Mouse (Mus musculus) limb, embryonic 15.5 days (tissue): ENCODE measurements at regions not wholly inside any gene's neighbourhood (a gene's known extent, or its start where the extent isn't known, plus 50 kb on each side); places are given as distances from the start of the nearest gene placed in this dataset.

ENCODE experiments used
- ATAC-seq: fragments of 200-750 bp; cut with Nextera tagmentation; 2 replicates; pipeline ENCODE4 v1.8.0; 2017; ENCODE audit warnings: low read depth, moderate TSS enrichment; ENCODE audit not compliant: insufficient number of reproducible peaks, low FRiP score, low TSS enrichment
- H3K27ac ChIP-seq: fragments of 300-500 bp; sonication (generic); 2 replicates; pipeline ENCODE4 v1.5.1; 2015; ENCODE audit warnings: moderate library complexity, mild to moderate bottlenecking, inconsistent platforms
- H3K27me3 ChIP-seq: fragments of 300-500 bp; sonication (generic); 2 replicates; pipeline ENCODE4 v1.6.1; 2015; ENCODE audit warnings: inconsistent platforms
- H3K36me3 ChIP-seq: fragments of 300-500 bp; sonication (generic); 2 replicates; pipeline ENCODE4 v1.6.1; 2015; ENCODE audit warnings: inconsistent platforms
- H3K4me1 ChIP-seq: fragments of 300-500 bp; sonication (generic); 2 replicates; pipeline ENCODE4 v1.6.1; 2015; ENCODE audit warnings: inconsistent platforms
- H3K4me2 ChIP-seq: fragments of 300-500 bp; sonication (generic); 2 replicates; pipeline ENCODE4 v1.6.1; 2015; ENCODE audit warnings: mild to moderate bottlenecking, inconsistent platforms
- H3K4me3 ChIP-seq: fragments of 300-500 bp; sonication (generic); 2 replicates; pipeline ENCODE4 v1.5.1; 2015; ENCODE audit warnings: mild to moderate bottlenecking, inconsistent platforms
- H3K9ac ChIP-seq: fragments of 300-500 bp; sonication (generic); 2 replicates; pipeline ENCODE4 v1.6.1; 2015; ENCODE audit warnings: inconsistent platforms
- H3K9me3 ChIP-seq: fragments of 300-500 bp; sonication (generic); 2 replicates; pipeline ENCODE4 v1.6.1; 2016; ENCODE audit warnings: inconsistent platforms
- WGBS: fragments of 180-500 bp; shearing (Covaris S2); methylation state at CpG from one replicate; pipeline ENCODE4 v1.1.7; 2015; 5-methylcytosine and 5-hydroxymethylcytosine counted together

GRCm38 (mm10) chr10:42131798-42132197 lies 113.6 kb upstream of the Armc2 start:
- no peak overlapping the region for H3K4me2 ChIP-seq
- no peak for ATAC-seq
- no peaks in the 10 kb centered on the region for H3K9me3 ChIP-seq
- H3K4me1 ChIP-seq, result peaks cover 3% of the 10 kb centered on the region; the same call in 1 of the 2 replicates
- no peak overlapping the region for H3K4me3 ChIP-seq
- no peak overlapping the region for H3K27ac ChIP-seq
- no peak overlapping the region for H3K9ac ChIP-seq
- WGBS, result 95% methylated on average over 6 of the region's 6 CpGs
- H3K36me3 ChIP-seq, result no peaks in the 10 kb centered on the region
- H3K27me3 ChIP-seq, result no peaks in the 10 kb centered on the region

DNA sequence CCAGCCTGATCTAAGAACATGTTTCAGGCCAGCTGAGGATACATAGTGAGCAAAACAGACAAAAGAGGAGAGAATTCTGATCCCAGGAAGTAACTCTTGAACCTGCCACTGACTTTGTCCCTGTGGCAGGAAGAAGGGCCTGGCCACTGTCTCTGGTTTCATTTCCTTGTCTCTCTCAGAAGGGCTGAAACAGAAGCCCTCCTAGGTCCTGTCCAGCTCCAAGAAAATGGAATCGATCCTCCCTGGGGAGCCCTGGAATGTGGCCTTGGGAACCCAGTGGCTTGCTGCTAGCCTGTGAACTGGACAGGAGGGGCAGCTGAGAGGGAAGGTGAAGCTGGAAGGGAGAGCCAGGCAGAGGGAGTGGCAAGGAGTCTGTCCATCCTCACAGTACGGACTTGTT lies 113.1 kb upstream of the Armc2 start:
- Histone ChIP-seq H3K4me1 (peaks cover 3% of the 10 kb centered on the region; the same call in 1 of the 2 replicates), H3K9ac (no peak overlapping the region), H3K9me3 (no peaks in the 10 kb centered on the region), H3K4me3 (no peak overlapping the region), H3K36me3 (no peaks in the 10 kb centered on the region), H3K27me3 (no peaks in the 10 kb centered on the region), H3K4me2 (no peak overlapping the region), H3K27ac (no peak overlapping the region)
- ATAC-seq, result no peak
- 61% methylated on average over 2 of the region's 2 CpGs for WGBS

- Histone ChIP-seq H3K4me1 (peaks cover 9% of the 10 kb centered on the region), H3K9ac (no peak overlapping the region), H3K27me3 (no peaks in the 10 kb centered on the region), H3K9me3 (no peaks in the 10 kb centered on the region), H3K36me3 (no peaks in the 10 kb centered on the region), H3K4me3 (no peak overlapping the region), H3K27ac (no peak overlapping the region; the same call in 1 of the 2 replicates), H3K4me2 (no peak overlapping the region)
- ATAC-seq, result no peak
- 69% methylated on average over 14 of the region's 14 CpGs for WGBS
These were observed 109.7 kb upstream of the Armc2 start for GRCm38 (mm10) chr10:42127865-42128419.

GRCm38 (mm10) chr10:42126816-42127215 lies 108.6 kb upstream of the Armc2 start:
- Histone ChIP-seq H3K9ac (no peak overlapping the region), H3K4me2 (no peak overlapping the region), H3K36me3 (no peaks in the 10 kb centered on the region), H3K4me1 (peaks cover 18% of the 10 kb centered on the region), H3K27me3 (no peaks in the 10 kb centered on the region), H3K9me3 (no peaks in the 10 kb centered on the region), H3K27ac (no peak overlapping the region), H3K4me3 (no peak overlapping the region)
- no peak for ATAC-seq
- WGBS, result 90% methylated on average over 1 of the region's 1 CpGs

DNA sequence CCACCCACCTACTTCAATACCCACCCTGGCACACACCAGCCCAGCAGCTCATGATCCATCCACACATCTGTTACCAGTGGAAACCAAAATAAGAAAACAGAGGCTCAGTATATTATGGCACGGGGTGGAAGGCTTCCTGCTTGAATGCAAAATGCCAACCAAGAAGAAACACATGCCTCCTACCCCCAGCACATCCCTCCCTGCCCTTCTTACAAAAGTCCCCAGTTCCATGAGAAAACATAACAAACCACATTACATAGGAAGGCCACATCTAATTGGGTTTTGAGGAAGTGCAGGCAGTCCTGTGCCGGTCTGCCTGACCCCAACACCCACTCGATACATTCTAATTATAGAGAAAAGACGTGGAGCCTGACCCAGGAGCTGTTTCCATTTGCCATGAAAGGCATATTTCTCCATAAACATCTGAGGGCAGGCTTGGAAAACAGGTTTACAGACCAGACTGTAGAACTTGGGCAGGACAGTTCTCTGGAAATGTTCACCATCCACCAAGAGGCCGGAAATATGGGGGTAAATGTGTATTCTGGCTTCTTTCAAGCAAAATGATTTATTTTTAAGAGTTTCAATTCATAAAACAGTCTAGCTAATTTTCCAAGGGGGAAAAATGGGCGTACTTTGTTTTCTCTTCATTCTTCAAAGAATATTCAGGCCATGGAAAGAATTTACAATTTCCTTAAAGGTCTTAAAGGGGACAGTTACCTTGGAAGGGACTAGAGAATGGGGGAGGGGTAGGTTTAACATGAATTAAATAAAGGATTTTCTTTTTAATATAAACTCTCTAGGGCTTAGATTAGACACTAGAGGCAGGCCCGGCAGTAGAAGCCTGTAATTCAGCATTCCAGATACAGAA lies 104.8 kb upstream of the Armc2 start:
- Histone ChIP-seq H3K4me3 (no peak overlapping the region), H3K27me3 (no peaks in the 10 kb centered on the region), H3K4me1 (peaks cover 40% of the 10 kb centered on the region), H3K4me2 (no peak overlapping the region), H3K9ac (no peak overlapping the region), H3K36me3 (no peaks in the 10 kb centered on the region), H3K27ac (peak overlapping the region; percentile 83), H3K9me3 (no peaks in the 10 kb centered on the region)
- WGBS, result 21% methylated on average over 7 of the region's 7 CpGs
- ATAC-seq, result peak; percentile 71

DNA sequence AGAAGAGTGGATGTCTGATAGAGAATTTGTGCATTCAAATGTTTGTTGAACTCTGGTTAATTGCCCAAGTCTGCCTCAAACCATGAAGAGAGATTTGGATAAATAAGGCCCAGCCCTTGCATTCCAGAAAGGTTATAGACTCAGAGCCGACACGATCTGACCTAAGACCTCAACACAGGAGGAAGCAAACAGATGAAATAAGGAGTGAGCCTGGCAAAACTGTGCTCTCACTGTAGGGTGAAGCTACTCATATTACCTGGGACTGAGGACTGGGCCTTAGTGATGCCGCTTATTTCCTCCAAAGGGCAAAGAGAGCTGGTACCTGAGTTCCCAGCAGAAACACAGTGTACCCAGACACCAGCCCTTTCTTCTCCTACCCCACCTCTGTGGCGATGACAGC lies 103.7 kb upstream of the Armc2 start:
- Histone ChIP-seq H3K4me1 (peaks cover 36% of the 10 kb centered on the region), H3K9me3 (no peaks in the 10 kb centered on the region), H3K4me2 (no peak overlapping the region), H3K4me3 (no peak overlapping the region), H3K27ac (peak overlapping the region; percentile 83), H3K27me3 (no peaks in the 10 kb centered on the region), H3K36me3 (no peaks in the 10 kb centered on the region), H3K9ac (no peak overlapping the region)
- ATAC-seq, result no peak
- WGBS, result 56% methylated on average over 4 of the region's 4 CpGs

GRCm38 (mm10) chr10:42119326-42119725 lies 101.1 kb upstream of the Armc2 start:
- ATAC-seq, result no peak
- H3K4me3 ChIP-seq, result no peak overlapping the region
- WGBS, result 48% methylated on average over 12 of the region's 12 CpGs

GRCm38 (mm10) chr10:42118361-42119188 lies 100.3 kb upstream of the Armc2 start:
- no peak for ATAC-seq
- Histone ChIP-seq H3K27me3 (no peaks in the 10 kb centered on the region), H3K4me3 (no peak overlapping the region), H3K9me3 (no peaks in the 10 kb centered on the region), H3K4me1 (peaks cover 47% of the 10 kb centered on the region), H3K27ac (peak overlapping the region; percentile 67; the same call in 1 of the 2 replicates), H3K36me3 (no peaks in the 10 kb centered on the region), H3K4me2 (no peak overlapping the region), H3K9ac (no peak overlapping the region)
- WGBS, result 58% methylated on average over 13 of the region's 13 CpGs

More at GRCm38 (mm10) chr10:42119326-42119725, 101.1 kb upstream of the Armc2 start:
- no peak overlapping the region for H3K9ac ChIP-seq
- no peak overlapping the region for H3K4me2 ChIP-seq
- no peaks in the 10 kb centered on the region for H3K27me3 ChIP-seq
- no peaks in the 10 kb centered on the region for H3K9me3 ChIP-seq
- H3K36me3 ChIP-seq, result no peaks in the 10 kb centered on the region
- peaks cover 48% of the 10 kb centered on the region for H3K4me1 ChIP-seq
- H3K27ac ChIP-seq, result peak overlapping the region; percentile 67

GRCm38 (mm10) chr10:42117523-42117922 lies 99.3 kb upstream of the Armc2 start:
- no peaks in the 10 kb centered on the region for H3K27me3 ChIP-seq
- H3K9ac ChIP-seq, result no peak overlapping the region
- no peak overlapping the region for H3K4me2 ChIP-seq
- no peak for ATAC-seq
- H3K27ac ChIP-seq, result no peak overlapping the region
- H3K4me3 ChIP-seq, result no peak overlapping the region
- WGBS, result 95% methylated on average over 5 of the region's 5 CpGs
- no peaks in the 10 kb centered on the region for H3K36me3 ChIP-seq
- H3K4me1 ChIP-seq, result peaks cover 38% of the 10 kb centered on the region
- H3K9me3 ChIP-seq, result no peaks in the 10 kb centered on the region

GRCm38 (mm10) chr10:42115920-42116298 lies 97.7 kb upstream of the Armc2 start:
- no peak overlapping the region; the same call in 1 of the 2 replicates for H3K27ac ChIP-seq
- ATAC-seq, result no peak
- H3K36me3 ChIP-seq, result no peaks in the 10 kb centered on the region
- no peak overlapping the region for H3K4me3 ChIP-seq
- H3K4me1 ChIP-seq, result peaks cover 28% of the 10 kb centered on the region
- H3K9ac ChIP-seq, result no peak overlapping the region
- no peaks in the 10 kb centered on the region for H3K27me3 ChIP-seq
- WGBS, result 64% methylated on average over 4 of the region's 4 CpGs
- no peaks in the 10 kb centered on the region for H3K9me3 ChIP-seq
- H3K4me2 ChIP-seq, result no peak overlapping the region

GRCm38 (mm10) chr10:42115224-42115919 lies 97.1 kb upstream of the Armc2 start:
- Histone ChIP-seq H3K4me2 (no peak overlapping the region), H3K27ac (no peak overlapping the region; the same call in 1 of the 2 replicates), H3K9me3 (no peaks in the 10 kb centered on the region), H3K27me3 (no peaks in the 10 kb centered on the region), H3K36me3 (no peaks in the 10 kb centered on the region), H3K9ac (no peak overlapping the region), H3K4me3 (no peak overlapping the region), H3K4me1 (peaks cover 28% of the 10 kb centered on the region)
- no peak for ATAC-seq
- WGBS, result 57% methylated on average over 4 of the region's 4 CpGs
